Mouse (Mus musculus): ENCODE results near the gene Tuba1a.

- no peak for TF ChIP-seq POLR2A (IDR thresholded peaks at IDR 0.05; ENCODE audit: low read depth, low read length)
- no peak for TF ChIP-seq CTCF (conservative IDR thresholded peaks at IDR 0.05; ENCODE audit: insufficient read depth, insufficient read length, low read depth, low read length)
These were observed 25.9 kb downstream of the Tuba1a start for GRCm38 (mm10) chr15:98927566-98927965.
